Mouse (Mus musculus) brain, embryonic 14.5 days (tissue): ENCODE results near the gene Fam8a1.

Experiments
- CTCF ChIP-seq: fragments of 200-500 bp; IDR thresholded peaks from 2 replicates; pipeline ENCODE4 v1.5.1; 2012; ENCODE audit warnings: inconsistent platforms, mild to moderate bottlenecking, moderate library complexity, borderline replicate concordance; ENCODE audit not compliant: insufficient read depth, insufficient read length; ENCODE audit errors: extremely low read depth
- POLR2A ChIP-seq: fragments of 200-500 bp; IDR thresholded peaks from 2 replicates; pipeline ENCODE4 v1.6.1; 2012; ENCODE audit warnings: mild to moderate bottlenecking, inconsistent platforms, borderline replicate concordance; ENCODE audit not compliant: poor library complexity, insufficient read depth, insufficient read length, severe bottlenecking; ENCODE audit errors: extremely low read depth

DNA sequence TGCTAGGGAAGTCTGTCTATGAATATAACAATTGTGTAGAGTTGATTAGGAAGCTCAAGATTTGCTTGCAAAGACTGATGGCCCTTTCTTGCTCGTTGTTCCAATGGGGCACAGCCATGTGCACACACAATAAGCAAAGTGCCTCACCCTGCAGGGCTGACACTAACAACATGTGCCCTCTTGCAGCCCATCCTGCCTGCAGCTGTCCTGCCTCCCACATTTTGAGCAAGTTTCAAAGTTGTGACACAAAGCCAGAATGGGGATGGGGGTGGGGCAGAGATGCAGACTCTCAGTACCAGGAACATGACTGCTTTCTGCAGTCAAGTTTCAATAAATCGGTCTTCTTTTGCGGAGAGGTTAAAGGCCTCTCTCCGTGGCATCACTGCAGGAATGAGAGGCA, 15.7 kb upstream of the Fam8a1 start:
- TF ChIP-seq CTCF (no peak), POLR2A (no peak)
